Mouse (Mus musculus) heart, postnatal 36 days (tissue): ENCODE results near the gene Ptprg. TPM values are rescaled to one million over a fixed set of nuclear protein-coding genes. Genes with fewer than 3 reads are reported as not detected.

ENCODE experiments used
- DNase-seq, 2 experiments: peaks; one replicate each; pipeline ENCODE4 v3.0.0; 2021 to 2022
- intact Hi-C: fragments of 180-260 bp; cut with DNase I; formaldehyde crosslinking; loops from one replicate; pipeline ENCODE4 v1.15.1; 2025
- total RNA-seq, 2 experiments: library from RNA; stranded (reverse); gene quantifications; 2 replicates each; pipeline ENCODE4 v1.2.3; 2021

The Ptprg gene
- total RNA-seq, 2 experiments from 2014 or later = 51.9 to 66.2 TPM

- intact Hi-C loops = no loop called here
Measured at GRCm38 (mm10) chr14:11562870-11563269, 9.5 kb downstream of the Ptprg start.

GRCm38 (mm10) chr14:11563656-11564055 is 10.3 kb downstream of the Ptprg start:
- DNase-seq = no peak
- intact Hi-C loops = no loop called here

More at GRCm38 (mm10) chr14:11562870-11563269, 9.5 kb downstream of the Ptprg start:
- no peak for DNase-seq

- DNase-seq = no peak
- intact Hi-C loops = no loop called here
Measured at GRCm38 (mm10) chr14:11564456-11564855, 11.1 kb downstream of the Ptprg start.

- no peak for DNase-seq
- intact Hi-C loops = no loop called here
Measured at GRCm38 (mm10) chr14:11565283-11565682, 12.0 kb downstream of the Ptprg start.

GRCm38 (mm10) chr14:11569734-11570133 is 16.4 kb downstream of the Ptprg start:
- DNase-seq = no peak
- intact Hi-C loops = no loop called here

GRCm38 (mm10) chr14:11571766-11572394 is 18.5 kb downstream of the Ptprg start:
- intact Hi-C loops = no loop called here
- no peak for DNase-seq

GRCm38 (mm10) chr14:11572395-11572784 is 19.1 kb downstream of the Ptprg start:
- no peak for DNase-seq
- intact Hi-C loops = no loop called here

GRCm38 (mm10) chr14:11573710-11574109 is 20.4 kb downstream of the Ptprg start:
- DNase-seq = no peak
- intact Hi-C loops = no loop called here

- DNase-seq = no peak
- intact Hi-C loops = loop anchor here (5.0 kb wide), 1 partner anchor 45 kb away; no protein-coding TSS in a partner anchor
Measured at GRCm38 (mm10) chr14:11577276-11577909, 24.1 kb downstream of the Ptprg start.

GRCm38 (mm10) chr14:11577910-11578309 is 24.6 kb downstream of the Ptprg start:
- intact Hi-C loops = loop anchor here (5.0 kb wide), 1 partner anchor 44 kb away; no protein-coding TSS in a partner anchor
- DNase-seq = no peak

- intact Hi-C loops = loop anchor here (5.0 kb wide), 1 partner anchor 44 kb away; no protein-coding TSS in a partner anchor
- DNase-seq = peak; percentile 46 to 58
Measured at GRCm38 (mm10) chr14:11578492-11578967, 25.2 kb downstream of the Ptprg start.

GRCm38 (mm10) chr14:11579950-11580349 is 26.6 kb downstream of the Ptprg start:
- intact Hi-C loops = loop anchor here (5.0 kb wide), 1 partner anchor 42 kb away; no protein-coding TSS in a partner anchor

GRCm38 (mm10) chr14:11584263-11584662 is 30.9 kb downstream of the Ptprg start:
- intact Hi-C loops = loop anchor here (2.0 kb wide), 1 partner anchor 17 kb away; no protein-coding TSS in a partner anchor
- no peak for DNase-seq

More at GRCm38 (mm10) chr14:11579950-11580349, 26.6 kb downstream of the Ptprg start:
- no peak for DNase-seq

- DNase-seq = no peak
- intact Hi-C loops = loop anchor here (2.0 kb wide), 1 partner anchor 16 kb away; no protein-coding TSS in a partner anchor
Measured at GRCm38 (mm10) chr14:11584929-11585633, 31.7 kb downstream of the Ptprg start.

GRCm38 (mm10) chr14:11590387-11590786 is 37.1 kb downstream of the Ptprg start:
- intact Hi-C loops = no loop called here
- DNase-seq = no peak

- no peak for DNase-seq
- intact Hi-C loops = no loop called here
Measured at GRCm38 (mm10) chr14:11592650-11593049, 39.3 kb downstream of the Ptprg start.

- no peak for DNase-seq
- intact Hi-C loops = no loop called here
Measured at GRCm38 (mm10) chr14:11594336-11594735, 41.0 kb downstream of the Ptprg start.

- intact Hi-C loops = no loop called here
- no peak for DNase-seq
Measured at GRCm38 (mm10) chr14:11604133-11604865, 51.0 kb downstream of the Ptprg start.

GRCm38 (mm10) chr14:11608366-11608765 is 55.0 kb downstream of the Ptprg start:
- DNase-seq = no peak
- intact Hi-C loops = no loop called here

- intact Hi-C loops = no loop called here
Measured at GRCm38 (mm10) chr14:11609857-11610582, 56.7 kb downstream of the Ptprg start.

More at GRCm38 (mm10) chr14:11609857-11610582, 56.7 kb downstream of the Ptprg start:
- no peak for DNase-seq
